Mouse (Mus musculus) liver, adult 2 months (tissue): ENCODE data around the gene Nell2. TPM values are rescaled to one million over a fixed set of nuclear protein-coding genes. Genes with fewer than 3 reads are reported as not detected.

Experiments used
- DNase-seq: peaks from one replicate; pipeline ENCODE4 v3.0.0-alpha.2; 2011; ENCODE audit warnings: low read depth, low spot score; ENCODE audit errors: extremely low read depth
- H3K27ac ChIP-seq: fragments of 200-500 bp; replicated peaks from 2 replicates; pipeline ENCODE4 v1.5.1; 2012; ENCODE audit warnings: low read depth, mild to moderate bottlenecking, control low read depth, inconsistent platforms, low read length; ENCODE audit not compliant: insufficient read depth
- H3K27me3 ChIP-seq: fragments of 200-500 bp; 2 replicates; pipeline ENCODE4 v1.6.1; 2012; ENCODE audit warnings: mild to moderate bottlenecking, moderate library complexity, low read length, inconsistent platforms; ENCODE audit not compliant: control insufficient read depth, insufficient read depth
- H3K36me3 ChIP-seq: fragments of 200-500 bp; 2 replicates; pipeline ENCODE4 v1.6.1; 2012; ENCODE audit warnings: low read length, inconsistent platforms; ENCODE audit not compliant: control insufficient read depth, insufficient read depth
- H3K4me1 ChIP-seq: fragments of 200-500 bp; 2 replicates; pipeline ENCODE4 v1.6.1; 2011; ENCODE audit warnings: low read length; ENCODE audit not compliant: control insufficient read depth, insufficient read depth
- H3K4me3 ChIP-seq: fragments of 200-500 bp; 2 replicates; pipeline ENCODE4 v1.5.1; 2011; ENCODE audit warnings: low read depth, mild to moderate bottlenecking, control low read depth, low read length, moderate library complexity; ENCODE audit not compliant: insufficient read depth
- H3K79me2 ChIP-seq: fragments of 200-500 bp; 2 replicates; pipeline ENCODE4 v1.6.1; 2012; ENCODE audit warnings: inconsistent platforms, mild to moderate bottlenecking, low read length, moderate library complexity; ENCODE audit not compliant: control insufficient read depth, insufficient read depth
- H3K9ac ChIP-seq: fragments of 200-500 bp; 2 replicates; pipeline ENCODE4 v1.6.1; 2012; ENCODE audit warnings: low read depth, mild to moderate bottlenecking, control low read depth, inconsistent platforms, low read length
- CTCF ChIP-seq: fragments of 200-500 bp; IDR thresholded peaks from 2 replicates; pipeline ENCODE4 v1.5.1; 2011; ENCODE audit warnings: low read depth, low read length, control low read depth
- POLR2A ChIP-seq: fragments of 200-500 bp; IDR thresholded peaks from 2 replicates; pipeline ENCODE4 v1.6.1; 2011; ENCODE audit warnings: low read length, control low read depth; ENCODE audit not compliant: insufficient read depth; ENCODE audit errors: extremely low read depth
- WGBS: fragments of 180-500 bp; shearing (Covaris S2); methylation state at CpG from one replicate; pipeline ENCODE4 v1.1.7; 2018; 5-methylcytosine and 5-hydroxymethylcytosine counted together
- polyA plus RNA-seq: library from polyadenylated mRNA; depleted of rRNA; stranded (reverse); fragments of >200 nt; gene quantifications from 2 replicates; pipeline ENCODE4 v1.2.3, GENCODE M21; 2012
- total RNA-seq: library from RNA; depleted of rRNA; stranded (reverse); fragments of >200 nt; gene quantifications from 2 replicates; pipeline ENCODE4 v1.2.3, GENCODE M21; 2014

Gene Nell2
- total and polyA plus RNA-seq, 2 experiments = not detected

DNA sequence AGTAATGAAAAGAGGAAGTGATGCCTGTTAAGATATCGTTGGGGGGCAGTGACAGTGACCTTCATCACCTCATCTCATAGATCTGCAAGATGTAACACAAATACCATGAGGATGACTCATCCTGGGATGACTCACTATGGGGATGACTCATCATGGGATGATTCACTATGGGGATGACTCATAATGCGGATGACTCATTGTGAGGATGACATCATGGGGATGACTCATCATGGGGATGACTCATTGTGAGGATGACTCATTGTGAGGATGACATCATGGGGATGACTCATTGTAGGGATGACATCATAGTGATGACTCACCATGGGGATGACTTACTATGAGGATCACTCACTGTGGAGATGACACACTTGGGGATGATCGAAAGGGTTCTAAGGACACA lies 251.8 kb downstream of the Nell2 start:
- H3K4me1 ChIP-seq = no peaks in the 10 kb centered on the region
- no peaks in the 10 kb centered on the region for H3K79me2 ChIP-seq
- no peak for TF ChIP-seq CTCF
- WGBS = 92% methylated on average over 3 of the region's 3 CpGs
- H3K27ac ChIP-seq = no peak overlapping the region
- no peak overlapping the region for H3K9ac ChIP-seq
- H3K36me3 ChIP-seq = no peaks in the 10 kb centered on the region
- no peak for DNase-seq
- H3K4me3 ChIP-seq = no peak overlapping the region
- H3K27me3 ChIP-seq = no peaks in the 10 kb centered on the region

DNA sequence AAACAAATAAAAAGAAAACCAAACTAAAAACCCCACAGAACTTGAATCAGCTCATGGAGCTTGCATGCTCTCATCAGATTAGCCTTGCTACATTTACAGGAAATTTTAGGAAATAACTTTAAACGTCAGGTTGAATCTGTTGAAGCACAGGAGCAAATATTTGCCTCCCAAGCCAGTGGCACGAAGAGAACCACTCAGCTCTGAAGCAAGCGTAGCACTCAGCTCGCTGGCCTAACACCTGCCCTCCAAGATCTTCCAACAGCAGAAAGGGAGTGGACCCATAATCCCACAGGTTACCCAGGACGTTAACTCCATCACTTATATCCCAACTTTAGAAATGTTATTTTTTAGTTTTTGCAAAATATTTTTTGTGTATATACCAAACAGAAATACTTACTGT lies 252.8 kb downstream of the Nell2 start:
- TF ChIP-seq POLR2A = no peak
- no peak for TF ChIP-seq CTCF
- 53% methylated on average over 5 of the region's 5 CpGs for WGBS
- H3K27ac ChIP-seq = no peak overlapping the region
- no peaks in the 10 kb centered on the region for H3K36me3 ChIP-seq
- H3K4me1 ChIP-seq = no peaks in the 10 kb centered on the region
- H3K27me3 ChIP-seq = no peaks in the 10 kb centered on the region
- no peak overlapping the region for H3K9ac ChIP-seq
- DNase-seq = no peak
- no peaks in the 10 kb centered on the region for H3K79me2 ChIP-seq
- H3K4me3 ChIP-seq = no peak overlapping the region

DNA sequence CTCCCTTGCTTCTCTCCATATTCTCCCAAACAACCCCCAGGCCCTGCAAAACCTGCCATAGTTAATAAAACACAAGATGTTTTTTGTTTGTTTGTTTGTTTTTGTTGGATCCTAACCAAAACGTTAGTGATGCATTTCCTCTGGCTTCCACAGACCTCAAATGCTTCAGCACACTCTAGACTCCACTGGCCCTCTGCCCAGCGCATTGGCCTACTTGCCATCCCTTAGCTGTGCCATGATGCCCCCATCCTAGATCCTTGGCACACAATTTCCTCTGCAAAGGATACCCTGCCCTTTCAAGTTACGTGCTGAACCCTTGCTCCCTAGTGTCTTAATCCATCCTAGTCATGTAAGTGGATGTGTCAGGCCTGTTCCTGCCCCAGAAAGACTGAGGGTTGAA lies 255.1 kb downstream of the Nell2 start:
- Histone ChIP-seq H3K9ac (no peak overlapping the region), H3K4me3 (no peak overlapping the region), H3K36me3 (no peaks in the 10 kb centered on the region), H3K27ac (no peak overlapping the region), H3K4me1 (no peaks in the 10 kb centered on the region), H3K27me3 (no peaks in the 10 kb centered on the region), H3K79me2 (no peaks in the 10 kb centered on the region)
- TF ChIP-seq POLR2A (no peak), CTCF (no peak)
- WGBS = 77% methylated on average over 3 of the region's 3 CpGs
- no peak for DNase-seq

DNA sequence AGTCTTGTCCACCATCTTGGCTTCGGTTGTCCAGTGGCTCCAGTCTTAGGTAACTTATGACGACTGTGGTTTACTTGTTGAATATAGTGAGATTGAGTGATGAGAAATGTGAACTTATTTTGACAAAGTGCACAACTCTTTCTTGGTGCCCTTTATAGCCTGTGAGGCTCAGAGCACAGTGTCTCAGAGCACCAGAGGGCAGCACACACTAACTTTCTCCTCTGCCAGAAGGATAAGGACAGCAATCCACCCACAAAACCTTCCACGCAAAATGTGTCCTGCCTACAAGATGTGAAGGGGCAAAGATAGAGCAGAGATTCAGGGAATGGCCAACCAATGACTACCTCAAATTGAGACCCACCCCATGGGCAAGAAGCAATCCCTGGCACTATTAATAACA lies 256.2 kb downstream of the Nell2 start:
- Histone ChIP-seq H3K79me2 (no peaks in the 10 kb centered on the region), H3K4me3 (no peak overlapping the region), H3K36me3 (no peaks in the 10 kb centered on the region), H3K27me3 (no peaks in the 10 kb centered on the region), H3K9ac (no peak overlapping the region), H3K27ac (no peak overlapping the region), H3K4me1 (no peaks in the 10 kb centered on the region)
- TF ChIP-seq CTCF = no peak
- TF ChIP-seq POLR2A = no peak
- no peak for DNase-seq
- WGBS = 91% methylated on average over 3 of the region's 3 CpGs

DNA sequence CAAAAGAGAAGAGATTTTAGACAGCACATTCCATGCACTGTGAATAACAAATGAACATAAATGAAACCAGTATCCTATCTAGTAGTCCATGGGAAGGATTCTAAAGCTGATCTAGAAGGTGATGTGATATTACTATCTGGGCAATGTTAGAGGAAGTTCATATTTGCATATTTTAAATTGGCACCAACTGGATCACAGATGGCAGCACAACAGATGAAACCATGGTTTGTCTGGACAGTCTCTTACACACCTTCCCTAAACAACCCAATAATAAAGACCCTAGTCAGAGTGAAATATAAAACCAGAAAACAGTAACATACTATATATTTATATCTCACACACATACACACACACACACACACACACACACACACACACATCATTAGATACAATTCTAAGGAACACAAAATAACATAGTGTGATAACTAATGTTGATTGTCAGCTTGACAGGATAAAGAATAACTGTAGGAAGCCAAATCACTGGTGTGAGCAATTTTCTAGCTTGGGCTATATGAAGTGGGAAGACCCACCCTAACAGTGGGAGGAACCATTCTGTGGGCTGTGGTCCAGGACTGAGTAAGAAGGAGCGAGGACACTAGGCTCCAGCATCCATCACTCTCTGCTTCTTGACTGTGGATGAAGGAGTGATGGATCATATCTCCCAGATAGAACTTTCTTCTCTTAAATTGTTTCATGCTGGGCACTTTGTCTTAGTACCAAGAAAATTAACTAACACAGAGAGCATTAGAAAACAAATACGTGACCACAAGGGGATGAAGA lies 268.5 kb downstream of the Nell2 start:
- Histone ChIP-seq H3K36me3 (no peaks in the 10 kb centered on the region), H3K4me1 (no peaks in the 10 kb centered on the region), H3K9ac (no peak overlapping the region), H3K27ac (no peak overlapping the region), H3K27me3 (no peaks in the 10 kb centered on the region), H3K4me3 (no peak overlapping the region), H3K79me2 (no peaks in the 10 kb centered on the region)
- no peak for TF ChIP-seq CTCF
- TF ChIP-seq POLR2A = no peak
- no peak for DNase-seq
- WGBS = 78% methylated on average over 2 of the region's 2 CpGs

DNA sequence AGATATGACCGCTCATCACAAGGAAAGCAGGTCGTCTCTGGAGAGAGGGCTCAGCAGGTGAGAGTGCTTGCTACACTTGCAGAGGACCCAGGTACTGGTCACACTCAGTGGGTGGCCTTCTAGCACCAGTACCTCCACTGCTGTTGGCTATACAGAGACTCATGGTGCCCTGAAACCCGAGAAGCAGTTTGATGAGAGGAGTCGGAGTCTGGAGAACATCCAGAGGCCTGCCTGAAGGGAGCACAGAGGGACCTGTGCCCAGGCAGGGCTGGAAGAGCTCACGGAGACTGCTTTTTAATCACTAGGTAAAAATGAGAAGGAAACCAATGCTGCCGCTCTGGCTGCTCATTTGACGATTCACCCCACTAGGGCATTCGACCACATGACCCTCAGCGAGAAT lies 271.2 kb downstream of the Nell2 start:
- Histone ChIP-seq H3K9ac (no peak overlapping the region), H3K4me1 (no peaks in the 10 kb centered on the region), H3K4me3 (no peak overlapping the region), H3K27ac (no peak overlapping the region), H3K27me3 (no peaks in the 10 kb centered on the region), H3K36me3 (no peaks in the 10 kb centered on the region), H3K79me2 (no peaks in the 10 kb centered on the region)
- no peak for TF ChIP-seq CTCF
- no peak for DNase-seq
- 67% methylated on average over 9 of the region's 9 CpGs for WGBS
